17 mouse cellular contexts compared by ENCODE assay signal in the genomic region with DNA sequence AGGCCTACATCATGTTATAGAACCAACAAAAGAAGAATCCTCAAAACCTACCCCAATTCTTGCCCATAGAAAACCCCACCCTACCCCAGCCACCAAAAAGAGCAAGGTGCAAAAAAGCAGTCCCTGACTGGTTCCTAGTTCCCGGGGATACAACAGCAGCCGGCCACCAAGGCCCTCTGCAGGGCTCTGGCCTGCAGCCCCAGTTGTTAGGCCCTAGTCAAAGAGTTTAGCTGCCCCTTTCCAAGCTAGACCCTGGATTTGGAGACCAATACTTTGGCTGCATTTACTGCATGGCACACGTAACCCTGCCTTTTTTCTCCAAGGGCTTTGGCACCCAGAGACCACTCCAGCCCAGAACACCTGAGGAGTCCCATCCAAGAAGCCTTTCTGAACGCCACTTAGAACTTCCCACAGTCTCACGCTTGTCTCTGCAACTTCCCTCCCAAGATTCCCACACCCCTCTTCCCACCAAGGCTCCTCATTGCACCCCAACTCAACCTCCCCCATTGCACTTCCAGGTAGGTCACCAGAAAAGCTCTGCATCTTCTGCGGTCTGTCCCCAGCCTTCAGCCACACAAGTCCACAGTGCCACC. TPM values are rescaled to one million over a fixed set of nuclear protein-coding genes. Genes with fewer than 3 reads are reported as not detected.
DNase-seq lines count a peak whose midpoint lies in the region; ATAC-seq and TF ChIP-seq lines count a peak whose summit lies in the region.
"Had no signal": no experiment of that assay in that cellular context is flagged by ENCODE, and none has a peak within 500 bp of the region (broad histone marks: within the 10 kb centered on the region; RNA-seq: fewer than 3 reads in every experiment).

No protein-coding gene starts in this region.

- no peak overlapping the region for H3K27ac ChIP-seq in kidney, embryonic 14.5 days (ENCODE audit: low read depth, low read length)
- H3K27ac ChIP-seq in hindbrain, embryonic 11.5 days (ENCODE audit: low read depth, low read length) = 0 out of 2 replicates have a peak overlapping the region, but pooled peaks have one; percentile 36
- H3K27ac ChIP-seq in limb, embryonic 14.5 days (replicated peaks; ENCODE audit: low read depth, low read length) = peak overlapping the region; percentile 89
- peak overlapping the region; percentile 95 for H3K27ac ChIP-seq in neural tube, embryonic 13.5 days (replicated peaks)
- no peak overlapping the region for H3K27ac ChIP-seq in thymus, adult 2 months (ENCODE audit: control insufficient read depth, insufficient read depth, low read length)
- H3K27ac ChIP-seq: gastrocnemius, adult 2 months; heart, embryonic 10.5 days; liver, embryonic 14.5 days; macrophage had no signal

- no peak for ATAC-seq in kidney, embryonic 14.5 days (ENCODE audit: low FRiP score, low TSS enrichment)
- no peak for ATAC-seq in hindbrain, embryonic 11.5 days (ENCODE audit: low FRiP score)
- no peak for ATAC-seq in limb, embryonic 14.5 days (ENCODE audit: low FRiP score, low read depth)
- no peak for ATAC-seq in neural tube, embryonic 13.5 days (ENCODE audit: low read depth)

- H3K9me3 ChIP-seq in kidney, embryonic 14.5 days (ENCODE audit: control insufficient read depth, low read length) = no peaks in the 10 kb centered on the region
- no peaks in the 10 kb centered on the region for H3K9me3 ChIP-seq in hindbrain, embryonic 11.5 days (ENCODE audit: control insufficient read depth, low read length)
- H3K9me3 ChIP-seq in limb, embryonic 14.5 days (ENCODE audit: control insufficient read depth, low read length) = no peaks in the 10 kb centered on the region
- H3K9me3 ChIP-seq in neural tube, embryonic 13.5 days = no peaks in the 10 kb centered on the region
- H3K9me3 ChIP-seq: heart, embryonic 10.5 days had no signal

- H3K4me3 ChIP-seq in kidney, embryonic 14.5 days (ENCODE audit: low read length) = no peak overlapping the region
- H3K4me3 ChIP-seq in hindbrain, embryonic 11.5 days (ENCODE audit: low read depth, low read length) = peak overlapping the region; percentile 37
- peak overlapping the region; percentile 57 for H3K4me3 ChIP-seq in limb, embryonic 14.5 days (replicated peaks; ENCODE audit: low read length)
- H3K4me3 ChIP-seq in neural tube, embryonic 13.5 days = peak overlapping the region; percentile 53
- H3K4me3 ChIP-seq in thymus, adult 2 months (ENCODE audit: control insufficient read depth, insufficient read depth, low read length) = no peak overlapping the region
- H3K4me3 ChIP-seq: erythroblast, embryonic 14.5 days; gastrocnemius, adult 2 months had no signal

- H3K27me3 ChIP-seq in kidney, embryonic 14.5 days (ENCODE audit: control insufficient read depth, insufficient read depth, low read length) = peaks cover 87% of the 10 kb centered on the region
- H3K27me3 ChIP-seq in hindbrain, embryonic 11.5 days (ENCODE audit: control insufficient read depth, insufficient read depth, low read length) = peaks cover 93% of the 10 kb centered on the region
- peaks cover 61% of the 10 kb centered on the region for H3K27me3 ChIP-seq in limb, embryonic 14.5 days (ENCODE audit: control insufficient read depth, insufficient read depth, low read length)
- H3K27me3 ChIP-seq in neural tube, embryonic 13.5 days = peaks cover 100% of the 10 kb centered on the region
- H3K27me3 ChIP-seq in thymus, adult 2 months (ENCODE audit: control insufficient read depth, insufficient read depth, low read length) = peaks cover 55% of the 10 kb centered on the region

- H3K4me1 ChIP-seq in kidney, embryonic 14.5 days (ENCODE audit: control insufficient read depth, insufficient read depth, low read length) = peaks cover 14% of the 10 kb centered on the region; the same call in 1 of the 2 replicates
- H3K4me1 ChIP-seq in hindbrain, embryonic 11.5 days (replicated peaks; ENCODE audit: control insufficient read depth, insufficient read depth, low read length) = peaks cover 12% of the 10 kb centered on the region
- H3K4me1 ChIP-seq in limb, embryonic 14.5 days (ENCODE audit: control insufficient read depth, insufficient read depth, low read length) = peaks cover 12% of the 10 kb centered on the region
- H3K4me1 ChIP-seq in neural tube, embryonic 13.5 days (replicated peaks) = peaks cover 40% of the 10 kb centered on the region
- H3K4me1 ChIP-seq in thymus, adult 2 months (replicated peaks; ENCODE audit: control insufficient read depth, insufficient read depth, low read length) = peaks cover 12% of the 10 kb centered on the region

- DNase-seq in kidney, postnatal 36 days = no peak
- peak; percentile 52 for DNase-seq in hindbrain, embryonic 11.5 days (ENCODE audit: low spot score)
- DNase-seq in limb, embryonic 14.5 days (ENCODE audit: low spot score) = no peak
- no peak for DNase-seq in thymus, adult 2 months
- DNase-seq in layer of hippocampus, adult 9-11 months = no peak
- DNase-seq in ovary, adult 18-20 months (ENCODE audit: low spot score) = no peak
- DNase-seq: adrenal gland, postnatal 36 days; B cell, adult 2 months; gastrocnemius, adult 2 months; kidney, postnatal 4 days; thymus, adult 18-20 months had no signal

- H3K36me3 ChIP-seq in kidney, embryonic 14.5 days (ENCODE audit: control insufficient read depth, insufficient read depth, low read length) = no peaks in the 10 kb centered on the region
- no peaks in the 10 kb centered on the region for H3K36me3 ChIP-seq in hindbrain, embryonic 11.5 days (ENCODE audit: control insufficient read depth, insufficient read depth, low read length)
- peaks cover 6% of the 10 kb centered on the region; the same call in 1 of the 2 replicates for H3K36me3 ChIP-seq in limb, embryonic 14.5 days (ENCODE audit: control insufficient read depth, insufficient read depth, low read length)
- H3K36me3 ChIP-seq in neural tube, embryonic 13.5 days = no peaks in the 10 kb centered on the region
- H3K36me3 ChIP-seq in thymus, adult 2 months (ENCODE audit: control insufficient read depth, insufficient read depth, low read length) = no peaks in the 10 kb centered on the region
- H3K36me3 ChIP-seq: heart, embryonic 10.5 days had no signal

- 40% methylated on average over 6 of the region's 6 CpGs for WGBS in kidney, embryonic 14.5 days
- 18% methylated on average over 6 of the region's 6 CpGs for WGBS in hindbrain, embryonic 11.5 days
- WGBS in limb, embryonic 14.5 days = 45% methylated on average over 6 of the region's 6 CpGs
- WGBS in neural tube, embryonic 13.5 days = 9% methylated on average over 6 of the region's 6 CpGs
- 82% methylated on average over 6 of the region's 6 CpGs for WGBS in thymus, adult 2 months

- H3K9ac ChIP-seq in kidney, embryonic 14.5 days (ENCODE audit: low read depth, low read length) = no peak overlapping the region
- peak overlapping the region; percentile 52; the same call in 1 of the 2 replicates for H3K9ac ChIP-seq in hindbrain, embryonic 11.5 days (ENCODE audit: low read depth, low read length)
- peak overlapping the region; percentile 95 for H3K9ac ChIP-seq in limb, embryonic 14.5 days (ENCODE audit: low read depth, low read length, severe bottlenecking)
- peak overlapping the region; percentile 86 for H3K9ac ChIP-seq in neural tube, embryonic 13.5 days
- H3K9ac ChIP-seq: liver, embryonic 14.5 days had no signal

- TF ChIP-seq POLR2A in limb, embryonic 14.5 days (IDR thresholded peaks at IDR 0.05; ENCODE audit: borderline replicate concordance, extremely low read depth, insufficient read depth, insufficient read length) = no peak
- TF ChIP-seq POLR2A in thymus, adult 2 months (IDR thresholded peaks at IDR 0.05; ENCODE audit: control insufficient read depth, extremely low read depth, insufficient read depth, low read length, poor library complexity) = no peak

- peak overlapping the region; percentile 15 for H3K4me2 ChIP-seq in kidney, embryonic 14.5 days (replicated peaks; ENCODE audit: low read depth, low read length)
- H3K4me2 ChIP-seq in hindbrain, embryonic 11.5 days (replicated peaks; ENCODE audit: low read depth, low read length) = peak overlapping the region; percentile 71
- H3K4me2 ChIP-seq in limb, embryonic 14.5 days (replicated peaks; ENCODE audit: low read depth, low read length, severe bottlenecking) = peak overlapping the region; percentile 64
- H3K4me2 ChIP-seq in neural tube, embryonic 13.5 days = peak overlapping the region; percentile 62

- TF ChIP-seq CTCF in thymus, adult 2 months (IDR thresholded peaks at IDR 0.05; ENCODE audit: borderline replicate concordance, control insufficient read depth, extremely low read depth, insufficient read depth, low read length, poor library complexity) = no peak

RNA-seq across cellular contexts. Expression of gene Lmx1b, which starts 2.1 kb away (rescaled TPM):
- polyA plus RNA-seq in kidney, embryonic 14.5 days (2014; fragmentation: Nextera tagmentation; extraction: Ambion mirVana) = 1.9 and 2.2 TPM in 2 replicates
- polyA plus RNA-seq in hindbrain, embryonic 11.5 days (2014; fragmentation: Nextera tagmentation; extraction: Ambion mirVana) = 4.2 and 5.0 TPM in 2 replicates
- 28.3 and 40.0 TPM in 2 replicates for polyA plus RNA-seq in limb, embryonic 14.5 days (2012; rRNA removed)
- polyA plus RNA-seq in limb, embryonic 14.5 days (2014; fragmentation: Nextera tagmentation; extraction: Ambion mirVana) = 6.3 and 8.4 TPM in 2 replicates
- polyA plus RNA-seq in neural tube, embryonic 13.5 days (2015; fragmentation: Nextera tagmentation; extraction: Ambion mirVana) = 9.1 and 11.1 TPM in 2 replicates
- polyA plus RNA-seq in thymus, adult 2 months (2012; rRNA removed) = 0.04 and 0.10 TPM in 2 replicates
- polyA plus RNA-seq: erythroblast, embryonic 14.5 days; macrophage had no signal

Comparison
In these comparisons a context has a peak if more than half of its experiments do, and no peak if none do; other contexts are left out.
1. H3K27ac ChIP-seq: peak in hindbrain, embryonic 11.5 days (single experiment), limb, embryonic 14.5 days (single experiment) and neural tube, embryonic 13.5 days (single experiment); none in kidney, embryonic 14.5 days (single experiment) and thymus, adult 2 months (single experiment).
2. H3K4me2 ChIP-seq: peak in every context shown above with its lines; median percentile 71 in hindbrain, embryonic 11.5 days; 64 in limb, embryonic 14.5 days; 62 in neural tube, embryonic 13.5 days; 15 in kidney, embryonic 14.5 days.
3. H3K4me3 ChIP-seq: peak in hindbrain, embryonic 11.5 days (single experiment), limb, embryonic 14.5 days (single experiment) and neural tube, embryonic 13.5 days (single experiment); none in kidney, embryonic 14.5 days (single experiment) and thymus, adult 2 months (single experiment).